Mouse (Mus musculus) layer of hippocampus, adult 8-10 months (tissue): ENCODE results near the gene Olfr608. TPM values are rescaled to one million over a fixed set of nuclear protein-coding genes. Genes with fewer than 3 reads are reported as not detected.
"Not testable (repeated sequence)": the region's sequence is repeated elsewhere in the genome, so short reads cannot be mapped to it uniquely, and the experiment has no call there.

Experiments
- DNase-seq, 2 experiments: peaks; one replicate each; pipeline ENCODE4 v3.0.0; 2022; ENCODE audit warnings: low spot score in 2 of 2
- total RNA-seq, 4 experiments: library from RNA; stranded (reverse); gene quantifications; 2 replicates each; pipeline ENCODE4 v1.2.4; 2022

Gene Olfr608
- total RNA-seq = not detected

GRCm38 (mm10) chr7:103469577-103469976 is at the start of gene Olfr608:
Gene Olfr608, plus strand, starts transcription at chr7:103469877.
- no peak for DNase-seq

- DNase-seq = no peak
Observed at GRCm38 (mm10) chr7:103445339-103445738, 24.3 kb upstream of the Olfr608 start, which contains the start of gene Olfr605. Gene Olfr605, minus strand, starts transcription at chr7:103445439.

GRCm38 (mm10) chr7:103448746-103449145 is 20.9 kb upstream of the Olfr608 start, which contains the start of gene Olfr606:
Gene Olfr606, plus strand, starts transcription at chr7:103449046.
- no peak for DNase-seq

DNA sequence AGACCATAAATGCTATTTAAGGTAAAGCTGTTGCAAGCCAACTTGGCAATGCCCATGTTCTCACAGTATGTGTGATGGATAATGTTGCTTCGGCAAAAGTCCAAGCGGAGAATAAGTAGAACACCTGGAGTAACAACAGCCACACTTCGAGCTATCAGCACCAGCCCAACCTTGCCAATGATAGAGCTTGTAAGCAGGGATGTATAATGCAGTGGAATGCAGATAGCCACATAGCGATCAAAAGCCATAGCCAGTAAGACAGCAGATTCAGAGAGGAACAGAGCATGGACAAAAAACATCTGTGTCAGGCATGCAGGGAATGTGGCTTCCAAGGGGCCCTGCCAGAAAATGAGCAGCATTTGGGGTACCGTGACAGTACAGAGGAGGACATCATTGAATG is 9.1 kb upstream of the Olfr608 start:
- DNase-seq = no peak

- not testable (repeated sequence) for DNase-seq
Observed at GRCm38 (mm10) chr7:103477106-103477505, 7.4 kb downstream of the Olfr608 start.

GRCm38 (mm10) chr7:103497962-103498361 is 28.3 kb downstream of the Olfr608 start, which contains the start of gene Olfr609:
Gene Olfr609, minus strand, starts transcription at chr7:103498062.
- no peak for DNase-seq

DNA sequence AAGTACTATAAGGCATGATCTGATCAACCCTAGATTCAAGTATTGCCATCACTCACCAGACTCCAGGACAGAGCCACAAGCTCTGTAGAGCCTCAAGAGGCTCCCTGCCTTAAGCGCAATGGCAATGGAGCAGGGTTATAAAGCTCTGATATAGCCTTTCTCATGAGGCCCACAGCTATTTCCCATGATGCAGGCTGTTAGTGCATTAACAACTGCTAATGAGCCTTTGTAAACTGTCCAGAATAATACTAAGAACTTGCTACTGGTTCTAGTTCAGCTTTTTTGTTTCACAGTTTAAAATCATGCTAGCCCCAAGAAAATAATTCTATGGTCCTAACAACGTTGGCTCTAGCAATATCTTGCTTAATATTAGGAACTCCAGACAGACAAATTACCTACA is 42.3 kb downstream of the Olfr608 start, which contains the start of gene Olfr610:
TSS of gene Olfr610 (minus strand) at position 101 of the 400 bp plus-strand sequence.
- no peak for DNase-seq

- not testable (repeated sequence) for DNase-seq
Observed at GRCm38 (mm10) chr7:103520746-103521145, 51.1 kb downstream of the Olfr608 start, which contains the start of gene Olfr611. Gene Olfr611, minus strand, starts transcription at chr7:103520846.

Other genes with a start within 250 kb of the Olfr608 start
- not detected for gene Usp17ld, start 217.4 kb upstream of the Olfr608 start, total RNA-seq
- gene Olfr596, start 164.2 kb upstream of the Olfr608 start, total RNA-seq = not detected
- gene Olfr597, start 153.6 kb upstream of the Olfr608 start, total RNA-seq = not detected
- not detected for gene Olfr598, start 146.3 kb upstream of the Olfr608 start, total RNA-seq
- gene Olfr599, start 134.0 kb upstream of the Olfr608 start, total RNA-seq = not detected
- not detected for gene Olfr600, start 120.2 kb upstream of the Olfr608 start, total RNA-seq
- gene Olfr601, start 107.2 kb upstream of the Olfr608 start, total RNA-seq = not detected
- gene Olfr603, start 83.7 kb upstream of the Olfr608 start, total RNA-seq = not detected
- gene Usp17lc, start 54.8 kb upstream of the Olfr608 start, total RNA-seq = not detected
- not detected for gene Olfr605, start 24.4 kb upstream of the Olfr608 start, total RNA-seq
- gene Olfr606, start 20.8 kb upstream of the Olfr608 start, total RNA-seq = not detected
- gene Olfr607, start 5.7 kb upstream of the Olfr608 start, total RNA-seq = not detected
- gene Olfr609, start 28.2 kb downstream of the Olfr608 start, total RNA-seq = not detected
- gene Olfr610, start 42.2 kb downstream of the Olfr608 start, total RNA-seq = not detected
- not detected for gene Olfr611, start 51.0 kb downstream of the Olfr608 start, total RNA-seq
- gene Olfr612, start 72.8 kb downstream of the Olfr608 start, total RNA-seq = not detected
- not detected for gene Olfr613, start 78.2 kb downstream of the Olfr608 start, total RNA-seq
- gene Olfr615, start 86.2 kb downstream of the Olfr608 start, total RNA-seq = not detected
- gene Olfr616, start 99.3 kb downstream of the Olfr608 start, total RNA-seq = not detected
- gene Olfr617, start 103.2 kb downstream of the Olfr608 start, total RNA-seq = not detected
- not detected for gene Olfr618, start 120.2 kb downstream of the Olfr608 start, total RNA-seq
- gene Olfr619, start 130.7 kb downstream of the Olfr608 start, total RNA-seq = not detected
- gene Olfr620, start 142.7 kb downstream of the Olfr608 start, total RNA-seq = not detected
- gene Olfr622, start 172.8 kb downstream of the Olfr608 start, total RNA-seq = not detected
- gene Olfr623, start 193.8 kb downstream of the Olfr608 start, total RNA-seq = not detected
- gene Olfr624, start 201.3 kb downstream of the Olfr608 start, total RNA-seq = under 1 TPM in 1 of 4 experiments, not detected in 3; 0.06 TPM
- not detected for gene Olfr625-ps1, start 212.8 kb downstream of the Olfr608 start, total RNA-seq
- gene Olfr243, start 244.8 kb downstream of the Olfr608 start, total RNA-seq = not detected